Mouse (Mus musculus): ENCODE data around the gene Gimap9.

DNA sequence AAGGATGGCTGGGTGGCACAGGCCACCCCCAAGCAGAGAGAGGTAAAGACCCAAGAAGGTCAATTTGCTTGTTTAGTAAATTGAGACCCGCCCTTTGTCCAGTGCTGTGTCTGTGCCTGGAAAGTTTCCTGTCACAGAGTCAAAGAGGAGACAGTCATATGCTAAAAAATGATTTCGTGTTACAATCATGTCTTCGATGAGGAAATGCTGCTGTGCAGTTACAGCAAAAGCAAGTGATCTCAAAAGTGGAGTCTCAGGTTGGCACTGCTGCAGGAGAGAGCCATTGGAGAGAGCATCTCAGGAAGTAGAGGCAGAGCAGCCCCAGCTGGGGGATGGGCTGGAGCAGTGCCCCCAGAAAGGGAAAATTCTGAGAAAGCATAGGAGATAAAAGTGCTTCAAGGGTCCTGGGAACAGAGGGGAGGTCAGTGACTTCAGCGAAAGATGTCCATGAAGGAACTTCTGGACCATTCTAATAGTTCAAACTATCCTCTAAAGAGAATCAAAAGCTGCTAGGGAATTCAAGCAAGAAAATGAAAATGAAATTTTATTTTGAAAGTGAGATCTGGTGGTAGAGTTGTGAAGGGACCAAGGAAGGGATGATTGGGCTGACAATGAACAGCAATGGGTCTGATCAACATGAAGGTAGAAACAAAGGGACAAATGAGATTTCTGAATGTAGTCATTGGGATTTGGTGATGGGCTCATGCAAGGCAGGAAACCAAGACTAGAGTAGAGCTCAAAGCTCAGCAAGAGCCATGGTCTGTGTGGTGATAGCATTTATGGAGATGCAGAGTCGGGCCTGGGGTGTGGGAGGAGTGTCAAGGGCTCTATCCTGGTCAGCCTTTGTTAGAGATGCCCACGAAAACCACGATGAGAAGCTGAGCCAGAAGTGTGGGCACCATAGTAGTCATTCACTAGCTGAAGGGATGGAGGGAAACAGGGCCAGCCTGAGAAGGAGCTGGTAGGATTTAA is 10.1 kb downstream of the Gimap9 start:
- TF ChIP-seq POLR2A (IDR thresholded peaks at IDR 0.05; ENCODE audit: extremely low read depth, insufficient read depth, low read length) (no peak), CTCF (IDR thresholded peaks at IDR 0.05; ENCODE audit: extremely low read depth, insufficient read depth, low read length) (no peak)
